Mouse (Mus musculus) monocyte, adult 2 months (primary cell): Measurements from ENCODE around the gene Cd55.
"Not testable (repeated sequence)": the region's sequence is repeated elsewhere in the genome, so short reads cannot be mapped to it uniquely, and the experiment has no call there.

Experiments used
- DNase-seq, 2 experiments: peaks; one replicate each; pipeline ENCODE4 v3.0.0; 2022; ENCODE audit warnings: low spot score in 2 of 2, low read depth in 1 of 2

The Cd55 gene

DNA sequence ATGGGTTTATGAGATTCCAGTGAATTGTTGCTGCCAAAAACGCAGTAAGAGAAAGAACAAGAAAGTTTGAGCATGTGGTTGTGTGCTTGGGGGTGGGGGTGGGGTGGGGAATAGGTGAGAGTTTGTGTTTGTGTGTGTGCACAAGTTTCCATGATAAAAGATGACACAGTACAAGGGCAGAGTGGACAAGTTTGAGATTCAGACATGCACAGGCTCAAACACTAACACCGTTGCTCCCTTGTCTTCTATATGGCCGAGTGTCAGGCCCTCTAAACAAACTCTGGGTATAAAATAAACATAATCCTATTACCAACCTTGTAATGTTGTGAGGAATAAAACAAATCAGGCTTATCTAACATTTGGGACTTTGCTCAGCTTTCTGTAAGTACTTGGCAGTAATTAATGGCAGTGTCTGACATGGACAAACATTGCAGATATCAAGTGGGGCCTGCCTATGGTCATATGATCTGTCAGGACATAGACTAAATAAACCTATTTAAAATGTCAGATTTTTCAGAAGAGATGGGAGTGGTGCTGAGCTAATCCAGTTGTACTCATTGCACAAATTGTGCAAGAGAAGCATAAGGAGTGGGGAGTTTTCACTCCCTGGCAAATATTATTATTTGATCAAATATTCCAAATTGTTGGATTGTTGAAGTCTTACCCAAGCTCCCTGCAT, 35.2 kb downstream of the Cd55 start:
- not testable (repeated sequence) for DNase-seq

DNA sequence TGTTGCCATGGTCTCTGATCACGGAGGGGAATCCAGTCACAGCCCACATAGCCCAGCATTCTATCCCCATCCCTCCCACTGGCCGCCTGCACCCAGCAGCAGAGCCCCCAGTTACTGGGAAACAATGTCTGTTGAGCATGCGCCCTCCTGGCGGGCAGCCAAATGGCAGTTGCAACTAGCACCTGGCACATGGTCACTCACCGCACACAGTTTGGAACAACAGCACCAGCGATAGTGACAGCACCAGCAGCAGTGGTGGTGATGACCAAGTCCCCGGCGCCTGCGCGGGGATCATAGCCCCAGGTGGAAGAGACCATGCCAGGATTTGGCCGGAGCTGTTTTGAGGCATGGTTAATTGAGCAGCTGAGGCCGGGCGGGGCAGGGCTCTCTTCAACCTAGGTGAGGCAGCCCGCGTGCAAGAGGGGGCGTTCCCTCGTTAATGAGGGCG, 39.9 kb downstream of the Cd55 start, which contains the start of gene Cd55b:
Cd55b (minus strand) TSS at position 346 of the 448 bp plus-strand sequence.
- DNase-seq: no peak

DNA sequence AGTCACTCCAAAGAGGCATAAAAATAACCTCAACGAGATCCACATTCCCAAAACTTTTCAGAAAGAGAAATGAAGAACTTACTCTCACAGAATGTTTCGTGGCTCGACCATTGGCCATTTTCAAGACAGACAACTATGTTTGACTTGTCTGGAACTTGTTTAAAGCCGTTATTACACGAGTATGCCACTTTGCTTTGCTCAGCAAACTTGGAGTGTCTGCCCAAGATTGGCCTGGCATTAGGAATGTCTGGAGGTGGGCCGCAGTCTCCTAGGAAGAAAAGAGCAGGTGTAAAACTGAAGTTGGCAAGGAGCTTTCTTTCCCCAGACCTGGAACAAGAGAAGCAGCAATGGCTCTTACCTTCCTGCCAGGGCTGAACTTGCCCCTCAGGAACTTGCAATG, 40.5 kb downstream of the Cd55 start:
- not testable (repeated sequence) for DNase-seq

DNA sequence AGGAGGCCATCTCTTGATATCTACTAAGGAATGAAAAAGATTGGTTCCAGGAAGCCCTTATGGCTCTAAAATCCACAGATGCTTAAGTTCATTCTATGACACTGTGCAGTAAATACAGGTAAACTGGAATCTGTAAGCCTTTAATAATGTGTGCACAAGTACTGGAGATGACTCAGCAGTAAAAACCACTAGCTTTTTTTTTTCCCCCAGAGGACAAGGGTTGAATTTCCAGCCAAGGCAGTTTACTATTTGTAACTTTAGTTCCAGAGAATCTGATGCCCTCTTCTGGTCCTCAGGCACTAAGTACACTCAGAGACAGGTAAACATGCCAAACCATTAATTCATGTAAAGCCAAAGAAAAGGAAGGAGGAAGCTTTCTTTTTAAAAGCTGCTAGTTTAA, 65.4 kb downstream of the Cd55 start:
- DNase-seq: not testable (repeated sequence)
